Mouse (Mus musculus): ENCODE results near the gene Hunk. TPM values are rescaled to one million over a fixed set of nuclear protein-coding genes. Genes with fewer than 3 reads are reported as not detected.

Gene Hunk
- polyA plus RNA-seq, 1 experiment = 2.9 TPM

- Histone ChIP-seq H3K4me3 (ENCODE audit: control insufficient read depth, insufficient read depth, low read length) (no peak overlapping the region), H3K36me3 (ENCODE audit: control insufficient read depth, insufficient read depth, low read length) (no peaks in the 10 kb centered on the region), H3K27ac (ENCODE audit: control insufficient read depth, insufficient read depth, low read length) (no peak overlapping the region), H3K4me1 (replicated peaks; ENCODE audit: control insufficient read depth, insufficient read depth, low read length) (no peaks in the 10 kb centered on the region), H3K27me3 (ENCODE audit: control insufficient read depth, insufficient read depth, low read length) (no peaks in the 10 kb centered on the region)
- WGBS = 24% methylated on average over 9 of the region's 9 CpGs
- TF ChIP-seq CTCF (IDR thresholded peaks at IDR 0.05; ENCODE audit: borderline replicate concordance, control insufficient read depth, extremely low read depth, insufficient read depth, low read length, poor library complexity) (no peak), POLR2A (IDR thresholded peaks at IDR 0.05; ENCODE audit: control insufficient read depth, extremely low read depth, insufficient read depth, low read length, poor library complexity) (no peak)
- DNase-seq = no peak
These were observed 158.4 kb downstream of the Hunk start for GRCm38 (mm10) chr16:90544175-90544574.

GRCm38 (mm10) chr16:90545509-90545908 lies 159.7 kb downstream of the Hunk start:
- no peaks in the 10 kb centered on the region for H3K4me1 ChIP-seq (replicated peaks; ENCODE audit: control insufficient read depth, insufficient read depth, low read length)
- no peaks in the 10 kb centered on the region for H3K36me3 ChIP-seq (ENCODE audit: control insufficient read depth, insufficient read depth, low read length)
- TF ChIP-seq POLR2A (IDR thresholded peaks at IDR 0.05; ENCODE audit: control insufficient read depth, extremely low read depth, insufficient read depth, low read length, poor library complexity) (no peak), CTCF (IDR thresholded peaks at IDR 0.05; ENCODE audit: borderline replicate concordance, control insufficient read depth, extremely low read depth, insufficient read depth, low read length, poor library complexity) (no peak)
- WGBS = 76% methylated on average over 3 of the region's 3 CpGs
- no peak overlapping the region for H3K4me3 ChIP-seq (ENCODE audit: control insufficient read depth, insufficient read depth, low read length)
- DNase-seq = no peak
- no peaks in the 10 kb centered on the region for H3K27me3 ChIP-seq (ENCODE audit: control insufficient read depth, insufficient read depth, low read length)
- no peak overlapping the region for H3K27ac ChIP-seq (ENCODE audit: control insufficient read depth, insufficient read depth, low read length)

GRCm38 (mm10) chr16:90546591-90546990 lies 160.8 kb downstream of the Hunk start:
- H3K4me3 ChIP-seq (ENCODE audit: control insufficient read depth, insufficient read depth, low read length) = no peak overlapping the region
- no peaks in the 10 kb centered on the region for H3K4me1 ChIP-seq (replicated peaks; ENCODE audit: control insufficient read depth, insufficient read depth, low read length)
- H3K27ac ChIP-seq (ENCODE audit: control insufficient read depth, insufficient read depth, low read length) = no peak overlapping the region
- no peak for DNase-seq
- no peaks in the 10 kb centered on the region for H3K36me3 ChIP-seq (ENCODE audit: control insufficient read depth, insufficient read depth, low read length)
- WGBS = 88% methylated on average over 3 of the region's 3 CpGs
- H3K27me3 ChIP-seq (ENCODE audit: control insufficient read depth, insufficient read depth, low read length) = no peaks in the 10 kb centered on the region
- TF ChIP-seq CTCF (IDR thresholded peaks at IDR 0.05; ENCODE audit: borderline replicate concordance, control insufficient read depth, extremely low read depth, insufficient read depth, low read length, poor library complexity) (no peak), POLR2A (IDR thresholded peaks at IDR 0.05; ENCODE audit: control insufficient read depth, extremely low read depth, insufficient read depth, low read length, poor library complexity) (no peak)

GRCm38 (mm10) chr16:90547996-90548395 lies 162.2 kb downstream of the Hunk start:
- Histone ChIP-seq H3K27me3 (ENCODE audit: control insufficient read depth, insufficient read depth, low read length) (no peaks in the 10 kb centered on the region), H3K4me3 (ENCODE audit: control insufficient read depth, insufficient read depth, low read length) (no peak overlapping the region), H3K36me3 (ENCODE audit: control insufficient read depth, insufficient read depth, low read length) (no peaks in the 10 kb centered on the region), H3K4me1 (replicated peaks; ENCODE audit: control insufficient read depth, insufficient read depth, low read length) (no peaks in the 10 kb centered on the region), H3K27ac (ENCODE audit: control insufficient read depth, insufficient read depth, low read length) (no peak overlapping the region)
- 90% methylated on average over 9 of the region's 9 CpGs for WGBS
- DNase-seq = no peak
- TF ChIP-seq CTCF (IDR thresholded peaks at IDR 0.05; ENCODE audit: borderline replicate concordance, control insufficient read depth, extremely low read depth, insufficient read depth, low read length, poor library complexity) (no peak), POLR2A (IDR thresholded peaks at IDR 0.05; ENCODE audit: control insufficient read depth, extremely low read depth, insufficient read depth, low read length, poor library complexity) (no peak)

Other genes with a start within 250 kb of the Hunk start
- gene Tiam1, start 242.2 kb upstream of the Hunk start, polyA plus RNA-seq (2012; rRNA removed) = 14.1 and 17.8 TPM in 2 replicates
- gene Sod1, start 165.3 kb upstream of the Hunk start, polyA plus RNA-seq (2012; rRNA removed) = 277 and 305 TPM in 2 replicates
- 110 and 125 TPM in 2 replicates for gene Scaf4, start 101.5 kb upstream of the Hunk start, polyA plus RNA-seq (2012; rRNA removed)

All from thymus, adult 2 months (tissue).